Mouse (Mus musculus) gastrocnemius, postnatal 14 days (tissue): ENCODE measurements around the gene Wdr62. TPM values are rescaled to one million over a fixed set of nuclear protein-coding genes. Genes with fewer than 3 reads are reported as not detected.
"Not testable (repeated sequence)": the region's sequence is repeated elsewhere in the genome, so short reads cannot be mapped to it uniquely, and the experiment has no call there.

Experiments used
- DNase-seq: peaks from one replicate; pipeline ENCODE4 v3.0.0; 2021; ENCODE audit warnings: mixed read lengths
- intact Hi-C: fragments of 180-260 bp; cut with DNase I; formaldehyde crosslinking; loops from one replicate; pipeline ENCODE4 v1.15.1; 2025; ENCODE audit warnings: low total_unique reads
- total RNA-seq, 2 experiments: library from RNA; stranded (reverse); gene quantifications; 2 replicates each; pipeline ENCODE4 v1.2.3; 2021

Wdr62 gene
- total RNA-seq, 2 experiments from 2014 or later = 2.9 to 3.1 TPM

- intact Hi-C loops = loop anchor here (5.0 kb wide), 1 partner anchor 42 kb away; the partner anchor contains the start of gene Ovol3
- no peak for DNase-seq
These were observed 1.3 kb downstream of the Wdr62 start for GRCm38 (mm10) chr7:30278911-30279310.

- intact Hi-C loops = no loop called here
- DNase-seq = no peak
These were observed 5.8 kb downstream of the Wdr62 start for GRCm38 (mm10) chr7:30274383-30274782.

GRCm38 (mm10) chr7:30269641-30270040, 10.6 kb downstream of the Wdr62 start:
- no peak for DNase-seq
- intact Hi-C loops = no loop called here

- no peak for DNase-seq
- intact Hi-C loops = no loop called here
These were observed 13.4 kb downstream of the Wdr62 start for GRCm38 (mm10) chr7:30266780-30267179.

- intact Hi-C loops = no loop called here
These were observed 14.3 kb downstream of the Wdr62 start for GRCm38 (mm10) chr7:30265935-30266334.

GRCm38 (mm10) chr7:30265531-30265930, 14.7 kb downstream of the Wdr62 start:
- intact Hi-C loops = no loop called here
- no peak for DNase-seq

More at GRCm38 (mm10) chr7:30265935-30266334, 14.3 kb downstream of the Wdr62 start:
- DNase-seq = no peak

- intact Hi-C loops = no loop called here
- no peak for DNase-seq
These were observed 15.2 kb downstream of the Wdr62 start for GRCm38 (mm10) chr7:30265041-30265440.

- intact Hi-C loops = no loop called here
- DNase-seq = peak; percentile 52
These were observed 28.0 kb downstream of the Wdr62 start for GRCm38 (mm10) chr7:30251956-30252954.

- not testable (repeated sequence) for DNase-seq
- intact Hi-C loops = loop anchor here (5.0 to 10.0 kb wide), 2 partner anchors 40 to 67 kb away; partner anchors contain the start of gene Alkbh6
These were observed 42.8 kb downstream of the Wdr62 start for GRCm38 (mm10) chr7:30237374-30237773.

- DNase-seq = no peak
- intact Hi-C loops = loop anchor here (5.0 to 10.0 kb wide), 2 partner anchors 42 to 69 kb away; partner anchors contain the start of gene Alkbh6
These were observed 44.6 kb downstream of the Wdr62 start, which contains the start of gene Ovol3 for GRCm38 (mm10) chr7:30235625-30236024. Gene Ovol3 (minus strand): TSS chr7:30235725.

- no peak for DNase-seq
- intact Hi-C loops = loop anchor here (5.0 to 10.0 kb wide), 2 partner anchors 42 to 70 kb away; partner anchors contain the start of gene Alkbh6
These were observed 45.1 kb downstream of the Wdr62 start for GRCm38 (mm10) chr7:30235091-30235490.

GRCm38 (mm10) chr7:30234276-30234858, 45.9 kb downstream of the Wdr62 start:
- intact Hi-C loops = loop anchor here (10.0 kb wide), 1 partner anchor 70 kb away; the partner anchor contains the start of gene Alkbh6
- peak; percentile 40 for DNase-seq

GRCm38 (mm10) chr7:30233387-30233786, 46.8 kb downstream of the Wdr62 start:
- intact Hi-C loops = loop anchor here (10.0 kb wide), 1 partner anchor 71 kb away; the partner anchor contains the start of gene Alkbh6
- no peak for DNase-seq

GRCm38 (mm10) chr7:30232631-30233148, 47.5 kb downstream of the Wdr62 start:
- peak; percentile 63 for DNase-seq
- intact Hi-C loops = loop anchor here (10.0 kb wide), 1 partner anchor 72 kb away; the partner anchor contains the start of gene Alkbh6

GRCm38 (mm10) chr7:30231669-30232454, 48.4 kb downstream of the Wdr62 start, which contains the start of the genes Polr2i and Tbcb:
Gene Polr2i (plus strand): TSS chr7:30231948.
Gene Tbcb (minus strand): TSS chr7:30232272.
- peak; percentile 99 for DNase-seq
- intact Hi-C loops = loop anchor here (10.0 kb wide), 1 partner anchor 73 kb away; the partner anchor contains the start of gene Alkbh6

GRCm38 (mm10) chr7:30231328-30231668, 48.9 kb downstream of the Wdr62 start:
- intact Hi-C loops = loop anchor here (10.0 kb wide), 1 partner anchor 74 kb away; the partner anchor contains the start of gene Alkbh6
- no peak for DNase-seq

GRCm38 (mm10) chr7:30224206-30224605, 56.0 kb downstream of the Wdr62 start:
- intact Hi-C loops = no loop called here
- no peak for DNase-seq

- no peak for DNase-seq
- intact Hi-C loops = no loop called here
These were observed 58.0 kb downstream of the Wdr62 start for GRCm38 (mm10) chr7:30222205-30222604.

GRCm38 (mm10) chr7:30221433-30221832, 58.8 kb downstream of the Wdr62 start:
- DNase-seq = no peak
- intact Hi-C loops = no loop called here
